Mouse (Mus musculus): ENCODE data around the gene Galt. TPM values are rescaled to one million over a fixed set of nuclear protein-coding genes. Genes with fewer than 3 reads are reported as not detected.

The Galt gene
- total and polyA plus RNA-seq, 3 experiments, result 19.1 to 23.2 (median 22.9) TPM

DNA sequence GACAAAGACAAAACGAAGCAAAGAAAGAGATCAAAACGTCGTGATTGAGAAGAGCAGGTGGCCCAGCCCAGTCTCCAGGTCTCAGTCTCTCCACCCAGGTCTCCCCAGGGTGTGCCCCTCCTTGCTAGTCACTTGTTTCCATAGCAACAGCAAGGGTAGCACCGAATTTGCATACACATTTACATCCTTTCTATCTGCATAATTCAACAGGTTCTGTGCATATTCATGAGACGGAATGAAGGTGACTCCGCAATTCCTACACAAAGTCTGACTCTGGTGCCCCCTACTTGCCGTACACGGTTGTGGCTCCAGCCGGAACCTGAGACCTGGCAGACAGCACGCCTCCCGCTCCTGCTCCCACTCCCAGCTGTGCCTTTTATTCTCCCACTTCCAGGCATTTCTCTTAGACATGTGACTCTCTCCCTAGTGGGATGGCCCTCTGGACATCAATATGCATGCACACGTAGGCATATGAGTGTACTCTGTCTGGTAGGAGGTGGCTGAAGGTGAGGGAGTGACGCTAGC is 48.0 kb upstream of the Galt start:
- in situ Hi-C loops (cut with MboI; ENCODE audit: low pct_ligation_motif_present, low pct_unique_long_range_greater_than_20kb, low sequenced_read_pairs), result no loop called here
- H3K4me2 ChIP-seq (ENCODE audit: insufficient read depth, low read depth, poor library complexity, severe bottlenecking), result peak overlapping the region; percentile 33; the same call in 1 of the 2 replicates
- dilution Hi-C loops (cut with MboI; ENCODE audit: extremely low pct_ligation_motif_present, extremely low pct_unique_long_range_greater_than_20kb, low sequenced_read_pairs), result no loop called here

DNA sequence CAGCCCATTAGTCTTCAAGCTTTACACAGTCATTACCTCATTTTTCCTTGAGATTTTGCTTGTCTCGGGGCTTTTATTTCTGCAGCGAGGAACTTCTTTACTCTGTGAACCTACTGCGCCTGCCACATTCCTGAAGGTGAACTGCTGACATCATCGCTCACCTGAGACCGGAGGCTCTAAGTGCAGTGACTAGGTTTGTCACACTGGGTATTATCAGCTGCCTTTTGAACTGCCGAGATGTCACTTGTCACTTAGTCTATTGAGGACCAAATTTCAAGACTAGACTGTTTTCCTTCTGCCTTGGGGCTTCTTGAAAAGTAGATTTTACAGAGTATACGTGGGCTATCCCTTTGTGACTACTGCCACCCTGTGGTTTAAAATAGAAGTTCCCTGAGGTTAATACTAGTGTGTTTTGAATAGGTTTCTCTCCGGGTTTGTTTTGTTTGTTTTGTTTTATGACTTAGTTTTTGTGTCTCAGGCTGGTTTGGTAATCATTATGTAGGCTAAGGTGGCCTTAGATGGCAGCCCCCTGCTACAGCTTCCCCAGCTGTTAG is 46.8 kb upstream of the Galt start:
- no peaks in the 10 kb centered on the region for H3K9me3 ChIP-seq (replicated peaks; ENCODE audit: low read length)
- H3K4me3 ChIP-seq (replicated peaks in 1 of 3; ENCODE audit: low read depth in 2 of 3, low read length in 2 of 3, poor library complexity in 1 of 3), result no peak overlapping the region
- no peak overlapping the region for H3K9ac ChIP-seq (ENCODE audit: insufficient read depth, low read depth)
- H3K4me1 ChIP-seq (ENCODE audit: control insufficient read depth in 1 of 2, insufficient read depth in 2 of 2), result peaks cover 14 to 36% of the 10 kb centered on the region in 2 experiments
- H3K36me3 ChIP-seq (replicated peaks in 1 of 2; ENCODE audit: control insufficient read depth in 1 of 2, insufficient read depth in 1 of 2, low read length in 1 of 2), result peaks cover 0 to 18% of the 10 kb centered on the region in 2 experiments
- no peak overlapping the region for H3K4me2 ChIP-seq (ENCODE audit: insufficient read depth, low read depth, poor library complexity, severe bottlenecking)
- H3K79me2 ChIP-seq (replicated peaks; ENCODE audit: control insufficient read depth, extremely low read depth, insufficient read depth, poor library complexity, severe bottlenecking), result peaks cover 7% of the 10 kb centered on the region; the same call in 1 of the 2 replicates
- peak; percentile 68 for DNase-seq (ENCODE audit: extremely low read depth)
- dilution Hi-C loops (cut with MboI; ENCODE audit: extremely low pct_ligation_motif_present, extremely low pct_unique_long_range_greater_than_20kb, low sequenced_read_pairs), result no loop called here
- H3K27ac ChIP-seq (ENCODE audit: insufficient read depth, low read depth), result no peak overlapping the region
- in situ Hi-C loops (cut with MboI; ENCODE audit: low pct_ligation_motif_present, low pct_unique_long_range_greater_than_20kb, low sequenced_read_pairs), result no loop called here
- H3K27me3 ChIP-seq (replicated peaks), result peaks cover 45% of the 10 kb centered on the region
- TF ChIP-seq MAX (IDR thresholded peaks at IDR 0.05; ENCODE audit: low read length) (no peak), ZC3H11A (IDR thresholded peaks at IDR 0.05; ENCODE audit: low read depth, low read length) (no peak; the same call in 1 of the 2 replicates), UBTF (IDR thresholded peaks at IDR 0.05; ENCODE audit: low read depth, low read length) (no peak), SMC3 (IDR thresholded peaks at IDR 0.05; ENCODE audit: low read depth, low read length) (peak; percentile 75), CHD2 (IDR thresholded peaks at IDR 0.05; ENCODE audit: low read length) (no peak), RAD21 (IDR thresholded peaks at IDR 0.05; ENCODE audit: low read depth, low read length) (peak; percentile 88), E2F4 (IDR thresholded peaks at IDR 0.05; ENCODE audit: insufficient replicate concordance, low read depth, low read length) (no peak), TBP (conservative IDR thresholded peaks at IDR 0.05; ENCODE audit: low read depth, low read length) (no peak), CTCF (conservative IDR thresholded peaks at IDR 0.05 in 1 of 2, IDR thresholded peaks at IDR 0.05 in 1 of 2; ENCODE audit: low read depth in 2 of 2, low read length in 2 of 2) (peak; percentile 25 to 88; a peak in 3 of 4 replicates)

More for the DNA sequence above, 48.0 kb upstream of the Galt start:
- no peak overlapping the region for H3K27ac ChIP-seq (ENCODE audit: insufficient read depth, low read depth)
- peak overlapping the region in 1 of 3 experiments; percentile 21 for H3K4me3 ChIP-seq (replicated peaks in 1 of 3; ENCODE audit: low read depth in 2 of 3, low read length in 2 of 3, poor library complexity in 1 of 3)
- H3K79me2 ChIP-seq (replicated peaks; ENCODE audit: control insufficient read depth, extremely low read depth, insufficient read depth, poor library complexity, severe bottlenecking), result no peaks in the 10 kb centered on the region
- DNase-seq (ENCODE audit: extremely low read depth), result peak; percentile 81
- H3K36me3 ChIP-seq (replicated peaks in 1 of 2; ENCODE audit: control insufficient read depth in 1 of 2, insufficient read depth in 1 of 2, low read length in 1 of 2), result peaks cover 0 to 14% of the 10 kb centered on the region in 2 experiments
- TF ChIP-seq SMC3 (IDR thresholded peaks at IDR 0.05; ENCODE audit: low read depth, low read length) (peak; percentile 50), NELFE (IDR thresholded peaks at IDR 0.05; ENCODE audit: low read depth, low read length) (no peak), MAFK (IDR thresholded peaks at IDR 0.05; ENCODE audit: insufficient replicate concordance, low read length) (no peak; the same call in 1 of the 2 replicates), ZMIZ1 (IDR thresholded peaks at IDR 0.05; ENCODE audit: low read depth, low read length) (no peak), MYC (IDR thresholded peaks at IDR 0.05; ENCODE audit: low read depth, low read length) (no peak), RCOR1 (conservative IDR thresholded peaks at IDR 0.05; ENCODE audit: low read depth, low read length) (no peak), MAZ (IDR thresholded peaks at IDR 0.05; ENCODE audit: low read depth, low read length) (0 out of 2 replicates have a peak, but pooled peaks have one; percentile 19), ZKSCAN1 (IDR thresholded peaks at IDR 0.05; ENCODE audit: borderline replicate concordance, low read depth, low read length) (no peak), JUN (IDR thresholded peaks at IDR 0.05; ENCODE audit: insufficient read depth, low read depth, low read length) (no peak), RAD21 (IDR thresholded peaks at IDR 0.05; ENCODE audit: low read depth, low read length) (peak; percentile 54), JUND (conservative IDR thresholded peaks at IDR 0.05; ENCODE audit: low read depth, low read length) (no peak), EP300 (IDR thresholded peaks at IDR 0.05; ENCODE audit: low read length) (no peak), IRF4 (IDR thresholded peaks at IDR 0.05; ENCODE audit: low read depth, low read length) (no peak; the same call in 1 of the 2 replicates), CTCF (conservative IDR thresholded peaks at IDR 0.05 in 1 of 2, IDR thresholded peaks at IDR 0.05 in 1 of 2; ENCODE audit: low read depth in 2 of 2, low read length in 2 of 2) (peak in 1 of 2 experiments; percentile 69; a peak in 2 of 4 replicates), UBTF (IDR thresholded peaks at IDR 0.05; ENCODE audit: low read depth, low read length) (no peak), PAX5 (IDR thresholded peaks at IDR 0.05; ENCODE audit: low read length) (no peak), SIN3A (IDR thresholded peaks at IDR 0.05; ENCODE audit: low read length) (no peak), KAT2A (IDR thresholded peaks at IDR 0.05; ENCODE audit: insufficient replicate concordance, low read length) (no peak), POLR2A (IDR thresholded peaks at IDR 0.05; ENCODE audit: low read depth, low read length) (no peak), TCF12 (IDR thresholded peaks at IDR 0.05; ENCODE audit: low read depth, low read length) (0 out of 2 replicates have a peak, but pooled peaks have one; percentile 19), TBP (conservative IDR thresholded peaks at IDR 0.05; ENCODE audit: low read depth, low read length) (no peak), ETS1 (conservative IDR thresholded peaks at IDR 0.05; ENCODE audit: low read depth, low read length) (0 out of 2 replicates have a peak, but pooled peaks have one; percentile 17), E2F4 (IDR thresholded peaks at IDR 0.05; ENCODE audit: insufficient replicate concordance, low read depth, low read length) (no peak), MEF2A (IDR thresholded peaks at IDR 0.05; ENCODE audit: borderline replicate concordance, low read depth, low read length) (no peak), ZNF384 (IDR thresholded peaks at IDR 0.05; ENCODE audit: low read depth, low read length) (no peak), ELF1 (IDR thresholded peaks at IDR 0.05; ENCODE audit: low read depth, low read length) (no peak), HCFC1 (IDR thresholded peaks at IDR 0.05; ENCODE audit: low read depth, low read length) (no peak), CHD1 (IDR thresholded peaks at IDR 0.05; ENCODE audit: low read depth, low read length) (no peak), BHLHE40 (IDR thresholded peaks at IDR 0.05; ENCODE audit: low read depth, low read length) (0 out of 2 replicates have a peak, but pooled peaks have one; percentile 12), MAX (IDR thresholded peaks at IDR 0.05; ENCODE audit: low read length) (peak; percentile 30; the same call in 1 of the 2 replicates), NRF1 (IDR thresholded peaks at IDR 0.05; ENCODE audit: low read depth, low read length) (no peak), ZC3H11A (IDR thresholded peaks at IDR 0.05; ENCODE audit: low read depth, low read length) (no peak), MXI1 (IDR thresholded peaks at IDR 0.05; ENCODE audit: low read depth, low read length) (no peak), CHD2 (IDR thresholded peaks at IDR 0.05; ENCODE audit: low read length) (no peak), POLR2AphosphoS2 (IDR thresholded peaks at IDR 0.05; ENCODE audit: low read depth, low read length) (no peak), USF1 (IDR thresholded peaks at IDR 0.05; ENCODE audit: low read depth, low read length) (no peak), USF2 (conservative IDR thresholded peaks at IDR 0.05; ENCODE audit: low read depth, low read length) (no peak), GABPA (IDR thresholded peaks at IDR 0.05; ENCODE audit: insufficient replicate concordance, low read depth, low read length) (no peak)
- peaks cover 12 to 30% of the 10 kb centered on the region in 2 experiments for H3K4me1 ChIP-seq (ENCODE audit: control insufficient read depth in 1 of 2, insufficient read depth in 2 of 2)
- no peaks in the 10 kb centered on the region for H3K9me3 ChIP-seq (replicated peaks; ENCODE audit: low read length)
- peaks cover 48% of the 10 kb centered on the region for H3K27me3 ChIP-seq (replicated peaks)
- H3K9ac ChIP-seq (ENCODE audit: insufficient read depth, low read depth), result no peak overlapping the region

Data from CH12.LX (cell line).